Mouse (Mus musculus) megakaryocyte, embryonic 14.5 days (primary cell): ENCODE measurements around the gene Plce1. TPM values are rescaled to one million over a fixed set of nuclear protein-coding genes. Genes with fewer than 3 reads are reported as not detected.

Source experiments
- H3K27me3 ChIP-seq: replicated peaks from 2 replicates; pipeline ENCODE3; 2012; ENCODE audit warnings: inconsistent platforms
- H3K36me3 ChIP-seq: replicated peaks from 2 replicates; pipeline ENCODE3; 2012; ENCODE audit warnings: low read length, inconsistent platforms, mixed read lengths
- H3K4me1 ChIP-seq: 2 replicates; pipeline ENCODE4 v1.6.1; 2012; ENCODE audit warnings: inconsistent platforms
- H3K4me3 ChIP-seq: replicated peaks from 2 replicates; pipeline ENCODE3; 2012; ENCODE audit warnings: moderate library complexity, mild to moderate bottlenecking, inconsistent platforms
- H3K9me3 ChIP-seq: 2 replicates; pipeline ENCODE4 v1.6.1; 2012; ENCODE audit warnings: inconsistent platforms
- FLI1 ChIP-seq: IDR thresholded peaks from 2 replicates; pipeline ENCODE4 v1.6.1; 2012; ENCODE audit warnings: low read length, inconsistent platforms, mixed read lengths
- GATA1 ChIP-seq: IDR thresholded peaks from 3 replicates; pipeline ENCODE4 v1.6.1; 2012; ENCODE audit warnings: mixed read lengths, low read length, inconsistent platforms, borderline replicate concordance
- polyA plus RNA-seq: library from polyadenylated mRNA; stranded (reverse); fragments of >175 nt; gene quantifications from 2 replicates; pipeline ENCODE4 v1.2.3, GENCODE M21; 2012; ENCODE audit warnings: low replicate concordance; ENCODE audit not compliant: insufficient read depth

Plce1 gene
- polyA plus RNA-seq, 1 experiment, result 0.01 TPM

DNA sequence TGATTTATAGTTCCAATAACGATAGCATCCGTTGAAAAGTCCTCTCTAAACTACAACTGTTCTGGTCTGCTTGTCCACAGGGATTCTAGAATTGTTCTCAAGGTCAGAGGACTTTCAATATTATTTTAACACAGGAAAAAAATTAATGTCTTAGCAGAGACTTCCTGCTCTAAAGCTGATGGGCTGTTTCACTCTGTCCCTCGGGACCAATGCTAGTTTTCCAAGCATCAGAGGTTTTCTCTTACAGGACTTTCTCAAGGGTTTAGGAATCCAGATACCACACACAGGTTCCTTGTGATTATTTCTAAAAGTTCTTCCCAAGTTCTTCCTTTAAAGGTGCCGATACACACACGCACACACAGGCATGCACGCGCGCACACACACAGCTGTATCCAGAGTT lies 263.6 kb downstream of the Plce1 start:
- TF ChIP-seq GATA1, result no peak
- no peak for TF ChIP-seq FLI1
- no peak overlapping the region for H3K4me3 ChIP-seq
- no peaks in the 10 kb centered on the region for H3K36me3 ChIP-seq
- peaks cover under 1% of the 10 kb centered on the region for H3K27me3 ChIP-seq
- H3K9me3 ChIP-seq, result no peaks in the 10 kb centered on the region
- H3K4me1 ChIP-seq, result no peaks in the 10 kb centered on the region

- TF ChIP-seq GATA1, result no peak
- no peak for TF ChIP-seq FLI1
- Histone ChIP-seq H3K36me3 (no peaks in the 10 kb centered on the region), H3K4me1 (no peaks in the 10 kb centered on the region), H3K4me3 (no peak overlapping the region), H3K9me3 (no peaks in the 10 kb centered on the region), H3K27me3 (peaks cover 3% of the 10 kb centered on the region)
These were observed 265.0 kb downstream of the Plce1 start for GRCm38 (mm10) chr19:38745810-38746491.

DNA sequence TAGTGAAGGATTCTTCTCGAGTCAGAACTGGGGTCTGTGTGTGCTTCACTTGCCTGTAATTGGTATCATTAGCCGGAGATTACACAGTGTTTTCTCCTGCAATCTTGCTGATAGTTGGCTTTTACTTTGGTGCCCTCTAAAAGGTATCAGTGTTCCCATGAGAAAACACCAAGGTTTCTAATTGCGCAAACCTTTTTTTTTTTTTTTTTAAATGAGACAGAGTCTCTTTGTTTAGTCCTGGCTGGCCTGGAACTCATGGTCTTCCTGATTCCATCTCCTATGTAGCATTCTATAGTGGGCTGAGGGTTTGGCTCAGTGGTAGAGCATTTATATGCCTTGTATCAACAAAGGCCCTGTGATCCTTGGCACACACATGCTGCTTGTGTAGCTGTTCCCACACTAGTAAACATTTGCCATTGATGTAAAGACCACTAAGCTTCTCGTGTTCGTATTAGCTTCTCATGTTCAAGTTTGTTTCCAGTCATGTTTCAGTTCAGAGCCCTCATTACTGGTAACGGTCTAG lies 265.6 kb downstream of the Plce1 start:
- H3K9me3 ChIP-seq, result no peaks in the 10 kb centered on the region
- no peaks in the 10 kb centered on the region for H3K4me1 ChIP-seq
- no peaks in the 10 kb centered on the region for H3K36me3 ChIP-seq
- peaks cover 3% of the 10 kb centered on the region for H3K27me3 ChIP-seq
- H3K4me3 ChIP-seq, result no peak overlapping the region
- no peak for TF ChIP-seq FLI1
- no peak for TF ChIP-seq GATA1

DNA sequence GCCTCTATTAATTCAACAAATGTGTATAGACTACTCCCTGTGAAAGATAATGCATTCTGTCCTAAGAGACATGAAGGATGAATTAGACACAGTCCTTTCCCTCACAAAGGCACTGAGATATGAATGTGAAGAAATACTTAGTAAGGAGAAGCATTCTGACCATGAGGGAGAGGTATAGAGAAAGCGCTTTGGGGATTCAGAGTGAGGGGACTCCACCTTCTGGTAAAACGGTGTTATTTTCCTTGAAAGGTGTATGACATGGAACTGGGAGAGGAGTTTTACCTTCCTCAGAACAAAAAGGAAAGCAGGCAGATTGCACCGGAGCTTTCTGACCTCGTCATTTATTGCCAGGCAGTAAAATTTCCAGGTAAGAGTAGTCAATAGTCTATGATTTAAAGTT lies 269.3 kb downstream of the Plce1 start:
- H3K4me1 ChIP-seq, result no peaks in the 10 kb centered on the region
- TF ChIP-seq GATA1 (no peak), FLI1 (no peak)
- H3K4me3 ChIP-seq, result no peak overlapping the region
- no peaks in the 10 kb centered on the region for H3K9me3 ChIP-seq
- H3K36me3 ChIP-seq, result no peaks in the 10 kb centered on the region
- H3K27me3 ChIP-seq, result peaks cover 3% of the 10 kb centered on the region

- no peak overlapping the region for H3K4me3 ChIP-seq
- no peaks in the 10 kb centered on the region for H3K9me3 ChIP-seq
- no peaks in the 10 kb centered on the region for H3K36me3 ChIP-seq
- TF ChIP-seq GATA1, result no peak
- no peak for TF ChIP-seq FLI1
- no peaks in the 10 kb centered on the region for H3K27me3 ChIP-seq
- H3K4me1 ChIP-seq, result peaks cover 4% of the 10 kb centered on the region; the same call in 1 of the 2 replicates
These were observed 276.3 kb downstream of the Plce1 start for GRCm38 (mm10) chr19:38757161-38757560.

- H3K9me3 ChIP-seq, result no peaks in the 10 kb centered on the region
- no peaks in the 10 kb centered on the region for H3K27me3 ChIP-seq
- peaks cover 4% of the 10 kb centered on the region; the same call in 1 of the 2 replicates for H3K4me1 ChIP-seq
- TF ChIP-seq FLI1 (no peak), GATA1 (no peak)
- no peaks in the 10 kb centered on the region for H3K36me3 ChIP-seq
- no peak overlapping the region for H3K4me3 ChIP-seq
These were observed 277.1 kb downstream of the Plce1 start for GRCm38 (mm10) chr19:38758056-38758455.

- H3K27me3 ChIP-seq, result no peaks in the 10 kb centered on the region
- no peak overlapping the region for H3K4me3 ChIP-seq
- no peaks in the 10 kb centered on the region for H3K9me3 ChIP-seq
- peaks cover 4% of the 10 kb centered on the region; the same call in 1 of the 2 replicates for H3K4me1 ChIP-seq
- TF ChIP-seq FLI1 (no peak), GATA1 (no peak)
- no peaks in the 10 kb centered on the region for H3K36me3 ChIP-seq
These were observed 278.0 kb downstream of the Plce1 start for GRCm38 (mm10) chr19:38758685-38759472.

GRCm38 (mm10) chr19:38760441-38760840 lies 279.5 kb downstream of the Plce1 start:
- TF ChIP-seq GATA1 (no peak), FLI1 (no peak)

DNA sequence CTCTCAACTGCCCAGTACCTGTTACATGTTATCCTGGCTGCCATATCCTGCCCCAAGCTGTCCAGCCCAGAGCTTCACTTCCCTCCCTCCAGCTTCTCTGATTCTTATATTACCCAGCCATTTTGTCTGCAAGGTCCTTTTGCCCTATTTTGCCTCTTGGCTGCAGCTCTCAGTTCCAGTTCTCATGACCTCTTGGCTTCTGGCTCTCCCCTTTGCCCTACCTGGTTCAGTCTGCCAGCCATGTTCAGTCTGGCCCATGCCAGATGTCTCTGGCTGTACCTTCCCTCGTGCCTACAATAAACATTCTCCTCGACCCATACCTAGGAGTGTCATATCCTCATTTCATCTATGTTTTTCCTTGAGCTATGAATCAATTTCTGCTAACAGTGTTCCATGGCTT lies 285.4 kb downstream of the Plce1 start:
- Histone ChIP-seq H3K9me3 (no peaks in the 10 kb centered on the region), H3K4me1 (no peaks in the 10 kb centered on the region), H3K4me3 (no peak overlapping the region), H3K27me3 (peaks cover 3% of the 10 kb centered on the region), H3K36me3 (no peaks in the 10 kb centered on the region)
- TF ChIP-seq GATA1 (no peak), FLI1 (no peak)

More at GRCm38 (mm10) chr19:38760441-38760840, 279.5 kb downstream of the Plce1 start:
- Histone ChIP-seq H3K27me3 (no peaks in the 10 kb centered on the region), H3K36me3 (no peaks in the 10 kb centered on the region), H3K9me3 (no peaks in the 10 kb centered on the region), H3K4me3 (no peak overlapping the region), H3K4me1 (peaks cover 4% of the 10 kb centered on the region; the same call in 1 of the 2 replicates)

DNA sequence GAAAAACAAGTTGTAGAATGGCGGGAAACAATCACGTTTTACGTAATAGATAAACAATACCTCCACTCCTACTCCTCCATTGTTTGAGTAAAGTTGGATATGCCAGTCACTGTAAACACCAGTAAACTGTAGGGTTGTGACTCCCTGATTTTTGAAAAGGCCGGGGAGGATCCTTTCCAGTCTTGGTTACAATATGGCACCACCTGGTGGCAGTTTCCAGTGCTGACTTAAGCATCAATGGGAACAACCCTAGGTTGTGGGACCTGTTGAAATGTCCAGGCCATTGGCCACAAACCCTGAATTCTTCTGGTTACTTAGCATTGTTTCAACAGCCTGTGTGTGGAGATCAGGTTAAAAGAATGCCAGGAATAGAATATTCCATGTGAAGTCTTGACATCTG lies 294.6 kb downstream of the Plce1 start:
- no peak overlapping the region for H3K4me3 ChIP-seq
- no peaks in the 10 kb centered on the region for H3K36me3 ChIP-seq
- no peak for TF ChIP-seq FLI1
- H3K4me1 ChIP-seq, result no peaks in the 10 kb centered on the region
- H3K9me3 ChIP-seq, result no peaks in the 10 kb centered on the region
- peaks cover 7% of the 10 kb centered on the region for H3K27me3 ChIP-seq
